Mouse (Mus musculus) neural tube, embryonic 14.5 days (tissue): ENCODE measurements around the gene Lrig1. TPM values are rescaled to one million over a fixed set of nuclear protein-coding genes. Genes with fewer than 3 reads are reported as not detected.

Source experiments
- ATAC-seq: fragments of 200-750 bp; cut with Nextera tagmentation; 2 replicates; pipeline ENCODE4 v1.8.0; 2017; ENCODE audit warnings: low read depth, mild to moderate bottlenecking, moderate TSS enrichment, moderate library complexity
- H3K27ac ChIP-seq: fragments of 300-500 bp; sonication (generic); 2 replicates; pipeline ENCODE4 v1.5.1; 2014; ENCODE audit warnings: low read depth, mild to moderate bottlenecking, control low read depth, low read length, moderate library complexity, mixed read lengths
- H3K27me3 ChIP-seq: fragments of 300-500 bp; sonication (generic); 2 replicates; pipeline ENCODE4 v1.6.1; 2014; ENCODE audit warnings: low read length; ENCODE audit not compliant: control insufficient read depth, insufficient read depth
- H3K36me3 ChIP-seq: fragments of 300-500 bp; sonication (generic); 2 replicates; pipeline ENCODE4 v1.6.1; 2014; ENCODE audit warnings: low read length, mixed read lengths; ENCODE audit not compliant: control insufficient read depth, insufficient read depth
- H3K4me1 ChIP-seq: fragments of 300-500 bp; sonication (generic); 2 replicates; pipeline ENCODE4 v1.6.1; 2014; ENCODE audit warnings: low read length; ENCODE audit not compliant: control insufficient read depth, insufficient read depth
- H3K4me2 ChIP-seq: fragments of 300-500 bp; sonication (generic); 2 replicates; pipeline ENCODE4 v1.6.1; 2014; ENCODE audit warnings: mild to moderate bottlenecking, low read depth, low read length, control low read depth
- H3K4me3 ChIP-seq: fragments of 300-500 bp; sonication (generic); 2 replicates; pipeline ENCODE4 v1.5.1; 2014; ENCODE audit warnings: low read depth, low read length, control low read depth, mixed read lengths
- H3K9ac ChIP-seq: fragments of 300-500 bp; sonication (generic); replicated peaks from 2 replicates; pipeline ENCODE4 v1.6.1; 2014; ENCODE audit warnings: low read depth, mild to moderate bottlenecking, control low read depth, low read length, mixed read lengths
- H3K9me3 ChIP-seq: fragments of 300-500 bp; sonication (generic); 2 replicates; pipeline ENCODE4 v1.6.1; 2016; ENCODE audit warnings: low read length; ENCODE audit not compliant: control insufficient read depth
- WGBS: fragments of 180-500 bp; shearing (Covaris S2); extraction: QIAGEN DNeasy Blood & Tissue Kit; methylation state at CpG from one replicate; pipeline ENCODE4 v1.1.7; 2014; 5-methylcytosine and 5-hydroxymethylcytosine counted together
- polyA plus RNA-seq: library from polyadenylated mRNA; unstranded; fragments of >200 nt; fragmentation: Nextera tagmentation; extraction: Ambion mirVana; gene quantifications from 2 replicates; pipeline ENCODE4 v1.2.1, GENCODE M21; 2014

Lrig1 gene
- polyA plus RNA-seq, 1 experiment from 2014 or later, result 25.2 TPM

- Histone ChIP-seq H3K36me3 (no peaks in the 10 kb centered on the region), H3K4me2 (no peak overlapping the region), H3K27ac (no peak overlapping the region), H3K9ac (no peak overlapping the region), H3K4me3 (no peak overlapping the region), H3K9me3 (no peaks in the 10 kb centered on the region), H3K4me1 (peaks cover 7% of the 10 kb centered on the region), H3K27me3 (no peaks in the 10 kb centered on the region)
- 93% methylated on average over 8 of the region's 8 CpGs for WGBS
- no peak for ATAC-seq
Measured at GRCm38 (mm10) chr6:94661321-94661720, 38.6 kb downstream of the Lrig1 start.

GRCm38 (mm10) chr6:94659886-94660333 lies 40.0 kb downstream of the Lrig1 start:
- Histone ChIP-seq H3K36me3 (no peaks in the 10 kb centered on the region), H3K4me1 (peaks cover 11% of the 10 kb centered on the region), H3K9me3 (no peaks in the 10 kb centered on the region), H3K4me3 (no peak overlapping the region), H3K27ac (no peak overlapping the region), H3K4me2 (no peak overlapping the region), H3K27me3 (no peaks in the 10 kb centered on the region), H3K9ac (no peak overlapping the region)
- ATAC-seq, result no peak
- WGBS, result 70% methylated on average over 4 of the region's 4 CpGs

- no peak for ATAC-seq
- no peaks in the 10 kb centered on the region for H3K27me3 ChIP-seq
- H3K9ac ChIP-seq, result no peak overlapping the region
- H3K4me3 ChIP-seq, result no peak overlapping the region
- no peak overlapping the region for H3K27ac ChIP-seq
- H3K9me3 ChIP-seq, result no peaks in the 10 kb centered on the region
- peaks cover 11% of the 10 kb centered on the region for H3K4me1 ChIP-seq
- WGBS, result 42% methylated on average over 6 of the region's 6 CpGs
- no peaks in the 10 kb centered on the region for H3K36me3 ChIP-seq
- H3K4me2 ChIP-seq, result no peak overlapping the region
Measured at GRCm38 (mm10) chr6:94658136-94658480, 41.9 kb downstream of the Lrig1 start.

- peaks cover 11% of the 10 kb centered on the region for H3K4me1 ChIP-seq
- H3K27ac ChIP-seq, result no peak overlapping the region
- H3K4me3 ChIP-seq, result no peak overlapping the region
- H3K36me3 ChIP-seq, result no peaks in the 10 kb centered on the region
- WGBS, result 73% methylated on average over 12 of the region's 12 CpGs
- no peak for ATAC-seq
- no peaks in the 10 kb centered on the region for H3K27me3 ChIP-seq
- no peaks in the 10 kb centered on the region for H3K9me3 ChIP-seq
- H3K4me2 ChIP-seq, result no peak overlapping the region
- H3K9ac ChIP-seq, result no peak overlapping the region
Measured at GRCm38 (mm10) chr6:94657204-94658135, 42.5 kb downstream of the Lrig1 start.

- Histone ChIP-seq H3K9me3 (no peaks in the 10 kb centered on the region), H3K4me3 (no peak overlapping the region), H3K4me1 (peaks cover 11% of the 10 kb centered on the region), H3K4me2 (no peak overlapping the region), H3K9ac (no peak overlapping the region), H3K27ac (peak overlapping the region; percentile 45), H3K36me3 (no peaks in the 10 kb centered on the region), H3K27me3 (no peaks in the 10 kb centered on the region)
- ATAC-seq, result peak; percentile 49; the same call in 1 of the 2 replicates
- 23% methylated on average over 5 of the region's 5 CpGs for WGBS
Measured at GRCm38 (mm10) chr6:94655818-94656478, 44.0 kb downstream of the Lrig1 start.

GRCm38 (mm10) chr6:94653388-94654316 lies 46.3 kb downstream of the Lrig1 start:
- H3K4me1 ChIP-seq, result peaks cover 13% of the 10 kb centered on the region
- 77% methylated on average over 10 of the region's 10 CpGs for WGBS

GRCm38 (mm10) chr6:94652659-94653213 lies 47.2 kb downstream of the Lrig1 start:
- Histone ChIP-seq H3K36me3 (no peaks in the 10 kb centered on the region), H3K4me2 (no peak overlapping the region), H3K9me3 (no peaks in the 10 kb centered on the region), H3K4me3 (no peak overlapping the region), H3K27me3 (no peaks in the 10 kb centered on the region; the same call in 1 of the 2 replicates), H3K4me1 (peaks cover 17% of the 10 kb centered on the region), H3K9ac (no peak overlapping the region), H3K27ac (no peak overlapping the region)
- no peak for ATAC-seq
- 73% methylated on average over 6 of the region's 6 CpGs for WGBS

More at GRCm38 (mm10) chr6:94653388-94654316, 46.3 kb downstream of the Lrig1 start:
- H3K9ac ChIP-seq, result no peak overlapping the region
- no peak overlapping the region for H3K4me3 ChIP-seq
- H3K27me3 ChIP-seq, result no peaks in the 10 kb centered on the region; the same call in 1 of the 2 replicates
- ATAC-seq, result no peak
- H3K27ac ChIP-seq, result no peak overlapping the region
- no peak overlapping the region for H3K4me2 ChIP-seq
- H3K9me3 ChIP-seq, result no peaks in the 10 kb centered on the region
- no peaks in the 10 kb centered on the region for H3K36me3 ChIP-seq

- no peaks in the 10 kb centered on the region for H3K36me3 ChIP-seq
- no peak for ATAC-seq
- H3K4me3 ChIP-seq, result no peak overlapping the region
- H3K4me2 ChIP-seq, result no peak overlapping the region
- H3K9me3 ChIP-seq, result no peaks in the 10 kb centered on the region
- H3K9ac ChIP-seq, result no peak overlapping the region
- H3K27me3 ChIP-seq, result no peaks in the 10 kb centered on the region; the same call in 1 of the 2 replicates
- H3K4me1 ChIP-seq, result peaks cover 17% of the 10 kb centered on the region
- no peak overlapping the region for H3K27ac ChIP-seq
- 84% methylated on average over 17 of the region's 17 CpGs for WGBS
Measured at GRCm38 (mm10) chr6:94651541-94651940, 48.4 kb downstream of the Lrig1 start.
